Mouse (Mus musculus): ENCODE measurements around the gene Myo5a. TPM values are rescaled to one million over a fixed set of nuclear protein-coding genes. Genes with fewer than 3 reads are reported as not detected.

Gene Myo5a
- polyA plus RNA-seq, 1 experiment from 2014 or later = 8.2 TPM

DNA sequence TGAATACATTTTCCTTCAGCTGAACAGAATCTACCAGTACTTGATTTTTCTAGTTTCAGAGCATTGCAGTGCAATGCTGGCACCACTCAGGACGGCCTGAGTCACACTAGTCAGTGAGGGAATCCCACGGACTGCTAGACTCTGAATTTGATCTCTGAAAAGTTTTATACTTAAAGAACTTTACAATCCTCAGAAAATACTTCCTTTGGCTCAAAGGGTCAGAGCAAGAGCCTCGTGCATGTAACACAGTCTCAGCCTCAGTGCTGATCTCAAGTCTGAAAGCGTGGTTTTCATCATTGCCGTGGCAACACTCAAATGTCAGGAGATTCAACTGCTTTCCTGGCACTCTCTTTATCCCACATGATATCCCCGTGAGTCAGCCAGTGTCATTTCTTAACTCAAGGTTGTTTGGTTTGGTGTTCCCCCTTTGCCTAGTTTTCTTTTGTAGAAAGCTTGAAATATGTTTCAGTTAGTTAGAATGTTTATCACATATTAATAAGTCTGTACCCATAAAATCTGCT, 53.4 kb downstream of the Myo5a start:
- H3K27me3 ChIP-seq (replicated peaks) = no peaks in the 10 kb centered on the region
- no peak overlapping the region for H3K4me2 ChIP-seq
- H3K36me3 ChIP-seq = peaks cover 35% of the 10 kb centered on the region
- H3K27ac ChIP-seq (replicated peaks) = no peak overlapping the region
- H3K4me3 ChIP-seq = no peak overlapping the region
- 52% methylated on average over 6 of the region's 6 CpGs for WGBS
- H3K9me3 ChIP-seq = no peaks in the 10 kb centered on the region
- no peak overlapping the region for H3K9ac ChIP-seq
- no peak for ATAC-seq (ENCODE audit: extremely low read depth, insufficient number of reproducible peaks, low FRiP score, low TSS enrichment)
- H3K4me1 ChIP-seq = no peaks in the 10 kb centered on the region

DNA sequence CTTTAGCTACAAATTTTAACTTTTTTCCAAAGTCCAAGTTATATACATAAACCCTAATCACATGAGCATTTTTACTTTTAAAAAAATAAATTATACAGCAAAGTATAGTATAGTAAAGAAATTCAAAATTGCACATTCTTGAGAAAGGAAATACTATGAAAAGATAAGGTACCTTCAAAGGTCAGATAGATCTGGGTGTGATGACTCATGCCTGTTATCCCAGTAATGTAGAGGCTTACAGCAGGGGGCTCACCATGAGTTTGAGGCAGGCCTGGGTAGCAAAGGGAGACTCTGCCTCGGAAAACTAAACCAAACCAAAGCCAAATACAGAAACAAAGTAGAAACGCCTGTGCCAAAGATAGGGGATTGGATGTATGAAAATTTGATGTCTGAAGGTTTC, 59.7 kb downstream of the Myo5a start:
- no peak overlapping the region for H3K4me2 ChIP-seq
- peaks cover 31% of the 10 kb centered on the region for H3K36me3 ChIP-seq
- no peaks in the 10 kb centered on the region; the same call in 1 of the 2 replicates for H3K4me1 ChIP-seq
- ATAC-seq (ENCODE audit: extremely low read depth, insufficient number of reproducible peaks, low FRiP score, low TSS enrichment) = no peak
- H3K4me3 ChIP-seq = no peak overlapping the region
- no peaks in the 10 kb centered on the region for H3K27me3 ChIP-seq (replicated peaks)
- no peak overlapping the region for H3K27ac ChIP-seq (replicated peaks)
- 37% methylated on average over 2 of the region's 2 CpGs for WGBS
- no peaks in the 10 kb centered on the region for H3K9me3 ChIP-seq
- no peak overlapping the region for H3K9ac ChIP-seq

- no peak for ATAC-seq (ENCODE audit: extremely low read depth, insufficient number of reproducible peaks, low FRiP score, low TSS enrichment)
- WGBS = 34% methylated on average over 5 of the region's 5 CpGs
- H3K4me1 ChIP-seq = no peaks in the 10 kb centered on the region
- H3K27ac ChIP-seq (replicated peaks) = no peak overlapping the region
- no peaks in the 10 kb centered on the region for H3K27me3 ChIP-seq (replicated peaks)
- no peak overlapping the region for H3K4me3 ChIP-seq
- H3K36me3 ChIP-seq = peaks cover 43% of the 10 kb centered on the region
- no peaks in the 10 kb centered on the region for H3K9me3 ChIP-seq
- H3K9ac ChIP-seq = no peak overlapping the region
- no peak overlapping the region for H3K4me2 ChIP-seq
Observed at GRCm38 (mm10) chr9:75146911-75147310, 76.1 kb downstream of the Myo5a start.

DNA sequence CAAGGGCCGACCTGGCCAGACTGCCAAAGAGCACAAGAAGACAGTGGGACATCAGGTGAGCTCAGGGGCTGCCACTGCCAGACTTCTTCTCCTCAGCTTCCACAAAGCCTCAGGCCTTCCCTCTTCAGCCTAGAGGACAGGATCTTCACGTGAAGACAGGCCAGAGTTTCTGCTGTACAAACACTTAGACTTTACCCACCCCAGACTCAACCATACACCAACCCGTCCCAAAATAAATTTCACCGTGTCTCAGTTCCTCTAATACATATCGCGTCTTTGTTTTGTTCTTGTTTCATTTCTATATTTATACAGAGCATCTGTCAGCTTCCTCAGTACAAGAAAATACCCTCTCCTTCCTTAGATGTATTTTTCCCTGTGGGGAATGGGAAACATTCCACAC, 89.7 kb downstream of the Myo5a start:
- peaks cover 43% of the 10 kb centered on the region for H3K36me3 ChIP-seq
- no peak for ATAC-seq (ENCODE audit: extremely low read depth, insufficient number of reproducible peaks, low FRiP score, low TSS enrichment)
- H3K4me3 ChIP-seq = no peak overlapping the region
- no peak overlapping the region for H3K9ac ChIP-seq
- no peaks in the 10 kb centered on the region for H3K27me3 ChIP-seq (replicated peaks)
- no peak overlapping the region for H3K27ac ChIP-seq (replicated peaks)
- no peak overlapping the region for H3K4me2 ChIP-seq
- peaks cover 10% of the 10 kb centered on the region for H3K4me1 ChIP-seq
- WGBS = 74% methylated on average over 6 of the region's 6 CpGs
- H3K9me3 ChIP-seq = no peaks in the 10 kb centered on the region

- H3K4me2 ChIP-seq = no peak overlapping the region
Observed at GRCm38 (mm10) chr9:75163650-75164049, 92.8 kb downstream of the Myo5a start.

DNA sequence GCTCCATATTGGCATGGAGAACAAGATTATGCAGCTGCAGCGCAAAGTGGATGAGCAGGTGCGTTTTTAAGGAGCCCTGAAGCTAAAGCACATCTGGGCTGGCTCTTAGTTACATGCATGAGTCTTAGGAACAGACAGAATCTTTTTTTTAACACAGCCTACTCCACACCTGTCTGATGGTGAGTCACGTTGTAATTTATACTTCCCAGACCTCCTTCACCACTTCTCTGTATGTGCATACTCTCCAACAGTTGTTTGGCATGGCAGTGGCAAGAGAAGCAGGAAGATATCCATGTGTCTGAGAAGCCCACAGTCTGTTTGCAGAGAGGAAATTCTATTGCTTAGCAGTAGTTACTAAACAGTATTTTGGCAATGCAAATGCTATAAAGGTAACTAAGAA, 100.9 kb downstream of the Myo5a start:
- peaks cover 71% of the 10 kb centered on the region for H3K36me3 ChIP-seq
- H3K9ac ChIP-seq = no peak overlapping the region
- H3K27me3 ChIP-seq (replicated peaks) = no peaks in the 10 kb centered on the region
- H3K4me1 ChIP-seq = no peaks in the 10 kb centered on the region
- no peak overlapping the region for H3K4me3 ChIP-seq
- H3K9me3 ChIP-seq = no peaks in the 10 kb centered on the region
- no peak overlapping the region for H3K27ac ChIP-seq (replicated peaks)
- ATAC-seq (ENCODE audit: extremely low read depth, insufficient number of reproducible peaks, low FRiP score, low TSS enrichment) = no peak
- H3K4me2 ChIP-seq = no peak overlapping the region
- WGBS = 91% methylated on average over 3 of the region's 3 CpGs

More at GRCm38 (mm10) chr9:75163650-75164049, 92.8 kb downstream of the Myo5a start:
- H3K9ac ChIP-seq = no peak overlapping the region
- peaks cover 43% of the 10 kb centered on the region for H3K36me3 ChIP-seq
- no peak overlapping the region for H3K27ac ChIP-seq (replicated peaks)
- H3K27me3 ChIP-seq (replicated peaks) = no peaks in the 10 kb centered on the region
- H3K4me3 ChIP-seq = no peak overlapping the region
- no peaks in the 10 kb centered on the region for H3K9me3 ChIP-seq
- no peak for ATAC-seq (ENCODE audit: extremely low read depth, insufficient number of reproducible peaks, low FRiP score, low TSS enrichment)
- peaks cover 10% of the 10 kb centered on the region for H3K4me1 ChIP-seq

- Histone ChIP-seq H3K27me3 (replicated peaks) (no peaks in the 10 kb centered on the region), H3K4me1 (no peaks in the 10 kb centered on the region), H3K4me3 (no peak overlapping the region), H3K4me2 (no peak overlapping the region), H3K27ac (replicated peaks) (no peak overlapping the region), H3K36me3 (peaks cover 66% of the 10 kb centered on the region), H3K9ac (no peak overlapping the region), H3K9me3 (no peaks in the 10 kb centered on the region)
- no peak for ATAC-seq (ENCODE audit: extremely low read depth, insufficient number of reproducible peaks, low FRiP score, low TSS enrichment)
- 80% methylated on average over 3 of the region's 3 CpGs for WGBS
Observed at GRCm38 (mm10) chr9:75187646-75188260, 116.9 kb downstream of the Myo5a start.

GRCm38 (mm10) chr9:75193858-75194257, 123.0 kb downstream of the Myo5a start:
- H3K4me1 ChIP-seq = peaks cover 17% of the 10 kb centered on the region
- H3K27ac ChIP-seq (replicated peaks) = no peak overlapping the region
- no peak overlapping the region for H3K4me3 ChIP-seq
- no peak overlapping the region for H3K4me2 ChIP-seq
- H3K9ac ChIP-seq = no peak overlapping the region
- H3K9me3 ChIP-seq = no peaks in the 10 kb centered on the region
- WGBS = 55% methylated on average over 4 of the region's 4 CpGs
- ATAC-seq (ENCODE audit: extremely low read depth, insufficient number of reproducible peaks, low FRiP score, low TSS enrichment) = no peak
- peaks cover 38% of the 10 kb centered on the region for H3K36me3 ChIP-seq
- no peaks in the 10 kb centered on the region for H3K27me3 ChIP-seq (replicated peaks)

DNA sequence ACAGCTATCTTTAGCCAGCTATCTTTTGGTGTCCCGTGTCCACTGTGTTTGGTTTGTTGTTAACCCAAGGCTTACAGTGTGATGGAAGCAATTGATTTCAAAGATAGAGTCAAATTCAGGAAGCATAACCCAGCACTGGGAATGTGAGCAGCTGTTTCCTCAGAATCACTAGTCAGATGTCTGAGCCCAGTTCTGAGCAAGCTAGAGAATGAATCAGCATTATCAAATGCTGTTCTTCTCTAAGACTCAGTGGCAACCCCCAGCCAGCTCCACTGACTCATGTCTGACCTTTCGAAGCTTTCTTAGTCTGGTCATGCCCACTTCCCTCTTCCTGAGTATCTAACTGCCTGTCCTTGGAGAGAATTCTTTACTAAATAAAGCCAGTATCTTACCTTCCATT, 125.5 kb downstream of the Myo5a start:
- peaks cover 17% of the 10 kb centered on the region for H3K4me1 ChIP-seq
- 17% methylated on average over 2 of the region's 2 CpGs for WGBS
- H3K4me3 ChIP-seq = no peak overlapping the region
- no peak overlapping the region for H3K27ac ChIP-seq (replicated peaks)
- H3K9me3 ChIP-seq = no peaks in the 10 kb centered on the region
- H3K36me3 ChIP-seq = peaks cover 37% of the 10 kb centered on the region
- ATAC-seq (ENCODE audit: extremely low read depth, insufficient number of reproducible peaks, low FRiP score, low TSS enrichment) = no peak
- no peak overlapping the region for H3K4me2 ChIP-seq
- H3K27me3 ChIP-seq (replicated peaks) = no peaks in the 10 kb centered on the region
- H3K9ac ChIP-seq = no peak overlapping the region

GRCm38 (mm10) chr9:75197297-75197696, 126.5 kb downstream of the Myo5a start:
- Histone ChIP-seq H3K4me2 (no peak overlapping the region), H3K36me3 (peaks cover 40% of the 10 kb centered on the region), H3K27me3 (replicated peaks) (no peaks in the 10 kb centered on the region), H3K27ac (replicated peaks) (no peak overlapping the region), H3K9ac (no peak overlapping the region), H3K4me1 (peaks cover 17% of the 10 kb centered on the region), H3K4me3 (no peak overlapping the region), H3K9me3 (no peaks in the 10 kb centered on the region)
- ATAC-seq (ENCODE audit: extremely low read depth, insufficient number of reproducible peaks, low FRiP score, low TSS enrichment) = no peak
- WGBS = 47% methylated on average over 6 of the region's 6 CpGs

- Histone ChIP-seq H3K4me1 (no peaks in the 10 kb centered on the region), H3K9me3 (no peaks in the 10 kb centered on the region), H3K4me2 (no peak overlapping the region), H3K27me3 (replicated peaks) (no peaks in the 10 kb centered on the region), H3K4me3 (no peak overlapping the region), H3K36me3 (peaks cover 55% of the 10 kb centered on the region), H3K27ac (replicated peaks) (no peak overlapping the region), H3K9ac (no peak overlapping the region)
- ATAC-seq (ENCODE audit: extremely low read depth, insufficient number of reproducible peaks, low FRiP score, low TSS enrichment) = no peak
- WGBS = 91% methylated on average over 1 of the region's 1 CpGs
Observed at GRCm38 (mm10) chr9:75201506-75201905, 130.7 kb downstream of the Myo5a start.

- no peaks in the 10 kb centered on the region for H3K27me3 ChIP-seq (replicated peaks)
- H3K9ac ChIP-seq = no peak overlapping the region
- H3K4me3 ChIP-seq = no peak overlapping the region
- peaks cover 55% of the 10 kb centered on the region for H3K36me3 ChIP-seq
- no peak overlapping the region for H3K27ac ChIP-seq (replicated peaks)
- H3K4me1 ChIP-seq = no peaks in the 10 kb centered on the region
- no peaks in the 10 kb centered on the region for H3K9me3 ChIP-seq
- H3K4me2 ChIP-seq = no peak overlapping the region
- ATAC-seq (ENCODE audit: extremely low read depth, insufficient number of reproducible peaks, low FRiP score, low TSS enrichment) = no peak
- WGBS = 85% methylated on average over 2 of the region's 2 CpGs
Observed at GRCm38 (mm10) chr9:75202036-75202435, 131.2 kb downstream of the Myo5a start.
